Mouse (Mus musculus) heart, adult 8-10 months (tissue): ENCODE measurements around the gene Mfng. TPM values are rescaled to one million over a fixed set of nuclear protein-coding genes. Genes with fewer than 3 reads are reported as not detected.

Experiments
- DNase-seq: peaks from one replicate; pipeline ENCODE4 v3.0.0; 2022; ENCODE audit warnings: low spot score
- total RNA-seq, 4 experiments: library from RNA; stranded (reverse); gene quantifications; 2 replicates each; pipeline ENCODE4 v1.2.4; 2022

The Mfng gene
- total RNA-seq, 4 experiments from 2014 or later: 7.5 to 11.4 (median 9.5) TPM

DNA sequence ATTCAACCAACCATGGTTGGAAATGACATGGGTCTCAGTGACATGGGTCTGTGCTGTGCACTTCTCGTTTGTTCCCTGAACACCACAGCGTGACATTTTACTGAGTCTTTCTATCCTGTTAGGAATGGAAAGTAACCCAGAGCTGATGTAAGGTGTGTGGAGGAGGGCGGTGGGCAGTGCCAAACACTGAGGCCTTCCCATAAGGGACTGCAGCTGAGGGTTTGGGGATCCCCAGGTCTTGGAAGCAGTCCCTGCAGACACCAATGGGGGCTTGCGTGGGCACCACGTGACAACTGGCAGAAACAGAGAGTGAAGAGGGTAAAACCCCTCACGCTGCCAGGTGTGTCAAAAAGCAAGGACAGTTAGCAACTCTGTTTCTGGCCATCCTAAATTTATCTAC, 15.1 kb downstream of the Mfng start:
- no peak for DNase-seq

DNA sequence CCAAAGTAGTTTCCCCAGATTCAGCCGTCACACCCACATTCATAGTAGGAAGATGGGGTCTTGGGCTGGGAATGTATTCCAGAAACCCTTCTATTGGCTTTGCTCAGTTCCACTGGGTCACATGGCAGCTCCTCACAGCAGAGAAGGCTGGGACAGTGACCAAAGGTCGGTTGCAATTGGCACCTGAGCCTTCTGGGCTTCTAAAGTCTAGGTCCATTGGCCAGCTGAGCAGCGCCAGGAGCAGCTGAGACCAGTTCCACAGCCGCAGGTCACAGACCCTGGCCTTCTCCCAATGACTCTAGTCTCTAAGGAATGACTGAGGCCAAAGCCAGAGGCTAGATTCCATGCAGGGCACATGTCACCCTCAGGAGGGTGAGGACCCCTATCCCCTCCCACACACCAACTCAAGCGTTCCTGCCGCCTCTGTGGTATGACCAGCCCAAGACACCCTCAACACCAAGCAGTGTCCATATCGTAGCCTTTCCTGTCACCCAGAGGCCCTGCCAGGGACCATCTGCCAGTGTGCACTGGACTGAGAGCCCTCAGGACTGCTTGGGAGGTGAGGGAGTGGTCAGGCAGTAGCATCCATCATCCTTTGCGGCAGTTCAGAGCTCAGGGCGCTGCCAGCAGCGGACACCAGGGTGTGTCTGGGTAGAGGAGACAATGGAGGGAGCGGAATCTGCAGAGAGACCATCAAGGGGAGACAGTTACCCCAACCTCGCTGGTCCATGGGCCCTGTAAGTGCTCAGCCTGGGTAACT, 17.1 kb downstream of the Mfng start:
- DNase-seq: no peak

DNA sequence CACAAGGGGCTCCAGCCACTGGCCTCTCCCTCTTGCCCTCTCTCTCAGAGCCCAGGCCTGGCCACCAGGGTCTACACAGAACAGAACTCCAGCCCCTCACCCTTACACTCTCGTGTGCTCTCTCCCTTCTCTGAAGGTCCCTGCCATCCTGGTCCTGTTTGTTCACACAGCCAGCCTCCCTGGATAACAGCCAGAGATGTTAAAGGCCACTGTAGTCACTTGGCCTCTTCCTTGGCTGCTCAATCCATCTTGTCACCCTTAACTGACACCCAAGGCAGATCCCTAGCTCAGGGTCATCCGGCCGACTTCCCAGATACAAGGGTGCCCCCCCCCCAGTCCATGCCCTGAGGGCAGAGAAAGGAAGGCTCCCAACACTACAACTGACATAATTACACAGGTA, 18.0 kb downstream of the Mfng start:
- no peak for DNase-seq

DNA sequence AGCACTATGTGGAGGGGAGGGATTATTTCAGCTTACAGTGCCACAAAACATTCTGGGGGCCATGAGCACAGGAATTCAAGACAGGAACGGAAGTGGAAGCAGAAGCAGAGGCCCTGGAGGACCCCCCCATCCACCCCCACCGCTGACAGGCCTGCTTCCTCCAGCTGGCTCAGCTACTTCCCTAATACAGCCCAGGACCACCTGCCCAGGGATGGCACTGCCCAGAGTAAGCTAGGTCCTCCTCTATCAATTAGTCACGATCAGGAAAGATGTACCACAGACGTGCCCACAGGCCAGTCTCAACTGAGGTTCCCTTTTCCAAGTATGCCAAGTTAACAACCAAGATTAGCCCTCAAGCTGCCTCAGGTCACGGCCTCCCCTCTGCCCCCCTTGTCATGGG, 19.1 kb downstream of the Mfng start:
- DNase-seq: no peak

DNA sequence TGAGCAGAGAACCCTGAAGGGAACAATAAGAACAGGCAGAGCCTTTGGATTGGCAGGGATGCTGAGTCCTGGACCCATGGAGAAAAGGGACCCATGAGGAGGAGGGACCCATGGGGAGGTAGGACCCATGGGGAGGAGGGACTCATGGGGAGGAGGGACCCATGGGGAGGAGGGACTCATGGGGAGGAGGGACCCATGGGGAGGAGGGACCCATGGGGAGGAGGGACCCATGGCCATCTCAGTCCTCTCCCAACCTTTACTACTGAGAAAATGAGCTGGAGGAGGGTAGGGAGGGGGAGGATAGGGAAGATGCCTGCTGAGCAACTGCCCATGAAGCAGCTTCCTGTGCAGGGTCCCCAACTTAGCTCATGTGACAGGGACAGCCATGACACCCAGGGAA, 20.3 kb downstream of the Mfng start:
- no peak for DNase-seq

DNA sequence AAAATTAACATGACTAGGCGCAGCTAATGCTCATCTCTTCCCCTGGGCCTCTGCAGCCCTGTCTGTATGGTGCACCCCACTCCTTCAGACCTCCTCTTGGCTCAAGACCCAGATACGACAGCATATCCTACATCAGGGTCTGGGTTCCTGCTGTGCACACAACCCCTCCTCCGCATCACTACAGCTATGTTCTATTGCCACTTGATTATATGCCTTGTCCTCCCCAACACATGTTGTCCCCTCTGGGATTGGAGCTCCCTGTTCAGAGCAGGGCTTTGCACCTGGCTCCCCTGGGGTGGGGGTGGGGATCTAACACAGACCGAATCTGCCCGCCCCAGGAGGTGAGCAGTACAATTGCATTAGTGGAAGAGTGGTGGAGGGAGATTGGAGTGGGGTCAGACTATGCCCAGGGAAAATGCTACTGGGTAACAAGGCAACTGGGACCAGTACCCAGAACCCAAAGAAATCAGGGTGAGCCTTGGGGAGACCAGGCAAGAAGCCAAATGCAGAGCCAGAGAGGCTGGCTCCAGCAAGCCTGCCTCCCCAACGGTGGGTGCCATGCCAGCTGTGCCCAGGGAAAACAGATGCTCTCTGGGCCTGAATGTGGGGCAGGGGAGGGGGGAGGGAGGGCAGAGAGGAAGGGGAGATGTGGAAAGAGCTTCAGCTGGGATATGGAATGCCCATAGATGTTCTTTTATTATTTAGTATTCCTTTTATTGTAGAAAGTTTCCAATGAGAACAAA, 22.5 kb downstream of the Mfng start:
- no peak for DNase-seq

DNA sequence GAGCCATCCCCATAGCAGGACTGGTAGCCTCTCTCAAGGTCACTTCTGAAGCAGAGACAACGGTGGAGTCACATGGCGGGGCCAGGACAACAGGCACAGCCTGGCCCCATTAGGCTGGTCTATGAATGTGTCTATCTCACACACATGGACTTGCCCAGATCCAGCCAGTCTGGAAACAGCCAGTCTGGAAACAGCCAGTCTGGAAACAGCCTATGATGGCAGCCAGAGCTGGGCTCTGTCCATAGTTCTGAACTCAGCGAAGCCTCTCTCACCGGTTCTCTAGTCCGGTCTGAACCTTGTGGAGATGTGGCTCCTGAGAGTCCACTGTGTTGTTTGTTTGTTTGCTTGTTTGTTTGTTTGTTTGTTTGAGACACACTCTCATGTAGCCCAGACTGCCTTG, 23.4 kb downstream of the Mfng start:
- DNase-seq: no peak

DNA sequence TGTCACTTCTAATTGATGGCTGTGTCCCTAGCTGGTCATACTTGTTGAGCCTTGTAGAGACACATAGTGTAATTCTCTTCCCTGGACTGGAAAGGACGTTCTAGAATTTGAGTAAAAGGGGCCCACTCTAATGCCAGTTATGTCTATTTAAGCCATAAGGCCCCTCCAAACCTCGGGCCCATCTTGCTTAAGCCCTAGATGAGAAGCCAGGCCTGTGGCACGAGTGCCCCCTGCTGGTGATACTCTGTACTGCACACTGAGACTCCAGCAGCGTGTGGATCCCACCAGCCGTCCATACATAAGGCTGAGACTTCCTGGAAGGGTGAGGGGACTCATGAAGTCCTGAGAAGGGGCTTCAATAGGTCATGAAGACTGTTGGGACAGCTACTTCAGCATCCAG, 29.1 kb downstream of the Mfng start:
- DNase-seq: peak; percentile 77

DNA sequence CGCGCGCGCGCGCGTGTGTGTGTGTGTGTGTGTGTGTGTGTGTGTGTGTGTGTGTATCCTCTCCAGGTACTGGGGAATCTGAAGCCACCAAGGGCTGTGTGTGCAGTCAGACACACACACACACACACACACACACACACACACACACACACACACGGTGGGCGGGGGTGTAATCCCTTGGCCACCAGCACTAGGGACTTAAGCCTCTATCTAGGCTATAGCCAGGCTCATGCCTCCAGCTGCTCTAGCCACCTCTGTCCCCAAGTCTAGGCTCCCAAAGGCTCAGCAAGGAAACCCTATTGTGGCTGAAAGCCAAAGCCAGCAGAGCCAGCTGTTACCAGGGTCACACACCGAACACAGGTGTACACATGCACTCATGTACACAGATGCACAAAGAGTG, 30.4 kb downstream of the Mfng start:
- no peak for DNase-seq

DNA sequence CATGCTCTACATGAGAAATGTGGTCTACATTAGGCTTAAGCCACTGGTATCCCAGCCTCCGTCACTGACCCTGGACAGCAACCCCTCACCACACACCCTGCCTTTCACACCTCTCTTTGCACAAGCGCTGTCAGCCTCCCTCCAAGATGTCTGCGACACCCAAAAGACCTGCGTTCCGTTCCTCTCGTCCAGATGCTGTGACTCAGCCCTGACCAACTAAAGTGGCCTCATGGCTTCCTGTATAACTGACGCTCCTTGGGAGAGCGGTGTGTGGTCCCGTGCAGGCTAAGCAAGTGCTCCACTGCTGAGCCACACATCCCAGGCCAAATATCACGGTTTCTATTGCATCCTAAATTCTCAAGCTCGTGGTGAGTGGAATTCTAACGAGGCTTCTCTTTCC, 32.6 kb downstream of the Mfng start:
- no peak for DNase-seq

DNA sequence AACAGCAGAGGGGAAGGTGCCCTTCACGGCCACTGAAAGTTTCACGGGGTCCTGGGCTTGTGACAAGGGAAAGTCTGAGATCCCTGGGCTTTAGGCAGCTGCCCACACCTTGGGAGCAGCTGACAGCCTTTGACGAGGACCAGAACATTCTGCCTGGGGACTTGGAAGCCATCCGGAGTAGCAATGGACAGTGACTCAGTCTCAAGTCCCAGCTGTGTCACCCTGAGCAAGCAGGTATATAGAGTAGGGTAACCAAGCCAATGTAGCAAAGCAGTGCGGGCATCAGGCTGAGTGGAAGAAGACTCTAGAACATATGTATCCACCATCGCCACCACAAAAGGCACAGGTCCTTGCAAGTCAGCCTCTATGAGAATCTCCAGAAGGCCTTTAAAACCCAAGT, 36.1 kb downstream of the Mfng start:
- no peak for DNase-seq

DNA sequence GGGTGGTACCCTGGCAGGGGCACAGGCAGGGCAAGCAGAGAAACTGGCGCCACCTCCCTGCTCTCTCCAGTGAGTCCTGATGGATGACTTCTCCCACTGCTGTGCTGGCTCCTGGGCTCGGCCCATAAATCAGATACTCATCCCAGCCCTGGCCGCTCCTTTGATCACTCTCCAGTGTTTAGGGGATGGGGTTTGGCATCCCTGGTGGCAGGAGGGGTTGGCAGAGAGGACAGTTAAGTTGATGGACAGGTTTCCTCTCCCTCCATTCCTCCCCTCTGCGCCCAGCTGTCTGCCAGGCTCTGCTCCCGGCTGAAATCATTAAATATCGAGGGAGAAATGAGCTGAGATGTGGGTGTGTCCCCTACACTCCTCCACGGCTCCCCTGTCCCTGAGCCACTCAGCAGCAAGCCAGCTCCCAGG, 36.6 kb downstream of the Mfng start:
- no peak for DNase-seq

DNA sequence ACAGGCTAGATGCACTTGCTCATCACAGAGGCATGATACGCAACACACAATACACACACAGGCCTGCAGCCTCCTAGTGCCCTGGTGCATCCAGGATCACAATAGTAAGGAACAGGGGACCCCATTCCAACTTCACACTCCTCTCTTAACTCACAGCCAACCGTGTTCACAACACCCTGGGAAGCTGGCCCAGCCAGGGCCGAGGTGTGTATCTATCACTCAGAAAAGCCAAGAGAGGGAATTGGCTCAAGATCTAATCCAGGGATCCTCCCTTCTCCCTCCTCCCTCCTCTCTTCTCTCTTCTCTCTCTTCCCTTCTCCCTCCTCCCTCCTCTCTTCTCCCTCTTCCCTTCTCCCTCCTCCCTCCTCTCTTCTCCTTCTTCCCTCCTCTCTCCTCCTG, 37.1 kb downstream of the Mfng start:
- no peak for DNase-seq

DNA sequence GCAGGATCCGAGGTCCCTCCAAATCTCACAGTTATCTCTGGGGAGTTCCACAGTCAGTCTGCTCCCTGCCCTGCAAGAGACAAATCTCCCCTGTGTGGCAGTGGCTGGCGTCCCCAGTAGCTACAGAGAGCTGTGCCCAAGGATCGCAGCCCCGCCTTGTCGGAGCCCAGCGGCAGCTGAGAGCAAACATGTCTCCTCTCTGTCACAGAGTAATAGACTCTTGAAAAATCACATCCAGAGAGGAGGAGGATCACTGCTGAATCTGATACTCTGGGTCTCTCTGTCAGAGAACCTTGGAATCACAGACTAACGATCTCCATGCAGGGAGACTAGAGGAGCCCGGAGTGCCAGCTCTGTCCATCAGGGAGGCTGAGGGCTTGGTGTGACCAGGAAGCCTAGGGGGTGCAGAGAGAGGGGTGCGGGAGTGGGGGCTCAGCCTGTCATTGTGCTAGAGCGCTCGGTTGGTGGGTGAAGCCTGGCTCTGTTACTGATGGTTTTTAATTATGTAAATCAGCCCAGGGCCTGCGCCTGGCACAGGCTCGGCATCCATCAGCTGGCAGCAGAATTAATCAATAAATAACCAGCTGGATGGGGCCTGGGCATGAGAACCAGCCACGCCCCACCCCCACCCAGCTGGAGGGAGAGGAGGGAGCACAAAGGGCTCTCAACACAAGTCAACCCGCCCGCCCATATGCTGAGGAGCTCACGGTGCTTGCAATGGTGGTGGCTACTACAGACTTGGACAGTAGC, 37.7 kb downstream of the Mfng start:
- no peak for DNase-seq

DNA sequence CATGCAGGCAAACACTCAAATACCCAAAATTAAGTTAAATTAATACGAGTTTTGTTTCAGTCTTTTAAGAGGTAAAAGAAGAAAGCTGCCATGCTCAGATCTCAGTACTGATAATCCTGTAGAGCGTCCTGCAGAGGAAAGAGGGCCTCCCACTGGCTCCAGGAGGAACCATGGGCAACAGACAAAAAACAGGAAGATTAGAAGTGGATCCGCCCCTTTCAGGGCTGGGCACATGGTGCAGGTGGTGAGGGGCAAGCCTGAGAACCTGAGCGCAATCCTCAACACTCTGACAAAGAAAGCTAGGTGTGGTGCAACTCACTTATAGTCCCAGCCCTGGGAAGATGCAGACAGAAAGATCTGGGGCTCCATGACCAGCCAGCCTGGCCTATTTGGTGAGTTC, 41.4 kb downstream of the Mfng start:
- DNase-seq: no peak

DNA sequence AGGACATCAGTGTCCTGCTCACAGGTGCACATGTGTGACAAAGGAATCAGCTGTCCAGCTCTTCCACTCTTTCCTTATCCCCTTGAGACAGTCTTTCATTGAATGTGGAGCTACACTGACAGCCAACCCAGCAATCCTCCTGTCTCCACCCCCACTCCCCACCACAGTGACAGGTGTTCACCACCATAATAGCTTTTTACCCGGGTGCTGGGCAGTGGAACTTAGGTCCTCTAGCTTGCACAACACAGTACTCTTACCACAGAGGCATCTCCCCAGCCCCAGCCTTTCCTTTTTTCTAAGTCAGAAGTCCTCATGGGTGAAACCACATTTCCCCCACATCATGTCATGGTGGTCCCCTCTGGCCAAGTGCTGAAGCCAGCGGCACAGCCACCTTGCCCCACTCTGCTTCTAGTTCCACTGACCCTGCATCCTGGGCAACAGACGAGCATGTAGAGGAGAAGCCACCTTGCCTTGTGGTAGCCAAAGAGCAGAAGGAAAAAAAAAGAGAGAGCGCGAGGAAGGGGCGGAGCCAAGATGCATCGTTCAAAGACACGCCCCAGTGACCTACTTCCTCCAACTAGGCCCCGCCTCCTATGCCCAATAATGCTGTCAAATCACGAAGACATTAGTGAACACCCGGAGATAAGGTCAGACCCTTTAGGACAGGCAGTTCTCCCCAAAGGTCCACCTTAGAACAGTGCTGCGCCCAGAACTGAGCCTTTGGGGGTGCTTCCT, 42.8 kb downstream of the Mfng start:
- no peak for DNase-seq

DNA sequence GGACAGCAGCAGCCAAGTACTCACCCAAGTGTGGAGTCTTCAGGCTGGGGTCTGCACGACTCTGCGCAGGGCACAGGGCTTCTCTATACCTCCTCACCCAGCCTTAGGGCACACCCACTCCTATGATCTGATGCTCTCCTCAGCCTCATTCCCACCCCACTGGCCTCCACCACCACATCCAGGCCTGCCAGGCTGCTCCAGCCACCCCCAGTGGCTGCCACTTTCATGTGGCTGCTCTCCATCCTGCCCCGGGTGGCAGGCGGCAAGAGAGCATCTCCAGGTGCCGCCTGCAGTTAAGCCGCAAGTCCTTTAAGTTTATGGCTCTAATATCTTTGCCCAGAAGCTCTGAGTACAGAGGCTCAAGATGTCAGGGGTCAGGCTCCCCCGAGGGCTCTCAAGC, 46.6 kb downstream of the Mfng start:
- no peak for DNase-seq

DNA sequence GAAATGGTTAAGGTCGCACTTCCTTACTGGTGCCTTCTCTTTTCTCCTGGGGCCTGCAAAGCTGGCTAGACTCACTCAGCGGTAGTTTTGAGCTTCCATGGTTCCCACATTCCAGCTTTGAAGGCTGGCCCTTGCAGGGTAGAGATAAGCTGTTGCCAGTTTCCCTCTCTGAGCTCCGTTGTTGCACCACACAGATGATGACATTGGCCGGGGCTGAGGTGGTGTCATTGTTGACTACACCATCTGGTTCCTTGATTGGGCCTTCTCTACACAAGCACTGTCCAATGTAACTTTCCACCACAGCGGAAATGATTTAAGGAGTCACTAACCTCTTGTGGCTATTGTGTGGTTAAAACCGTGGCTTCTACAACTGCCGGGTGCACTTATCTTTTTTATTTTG, 52.7 kb downstream of the Mfng start:
- DNase-seq: peak; percentile 53

DNA sequence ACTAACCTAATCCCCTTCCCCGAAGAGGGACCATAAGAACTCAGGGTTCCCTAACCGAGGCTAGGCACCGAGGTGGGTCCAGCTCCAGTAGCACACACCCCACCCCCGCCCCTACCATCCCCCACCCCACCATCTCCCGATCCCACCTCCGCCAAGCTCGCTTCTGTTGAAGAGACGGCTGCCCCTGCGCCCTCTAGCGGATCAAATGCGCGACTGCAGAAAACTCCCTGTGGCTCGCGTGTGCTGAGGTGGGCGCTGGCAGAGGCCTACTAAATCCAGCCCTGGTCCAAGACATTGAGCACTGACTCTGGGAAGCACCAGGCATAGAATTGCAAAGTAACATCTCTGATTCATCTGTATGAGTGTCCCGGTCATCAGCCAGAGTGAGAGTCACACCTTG, 53.2 kb downstream of the Mfng start:
- DNase-seq: peak; percentile 41

DNA sequence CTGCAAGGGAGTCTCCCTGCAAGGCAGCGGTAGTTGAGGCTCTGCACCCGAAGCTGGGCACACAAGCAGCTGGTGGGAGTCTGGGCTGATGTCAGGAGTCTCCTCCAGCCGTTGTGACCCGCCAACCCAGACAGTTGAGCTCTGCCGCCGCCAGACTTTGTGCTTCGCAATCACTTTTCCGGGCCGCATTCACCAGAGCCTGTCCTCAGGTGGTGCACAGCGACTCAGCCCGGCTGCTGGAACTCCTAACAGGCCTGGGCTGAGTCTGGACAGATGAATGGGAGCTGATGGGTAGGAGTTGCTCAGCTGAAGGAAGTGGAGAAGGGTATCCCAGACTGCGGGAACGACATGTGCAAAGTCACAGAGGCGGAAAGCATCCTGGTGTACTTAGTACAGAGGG, 53.9 kb downstream of the Mfng start:
- DNase-seq: no peak

DNA sequence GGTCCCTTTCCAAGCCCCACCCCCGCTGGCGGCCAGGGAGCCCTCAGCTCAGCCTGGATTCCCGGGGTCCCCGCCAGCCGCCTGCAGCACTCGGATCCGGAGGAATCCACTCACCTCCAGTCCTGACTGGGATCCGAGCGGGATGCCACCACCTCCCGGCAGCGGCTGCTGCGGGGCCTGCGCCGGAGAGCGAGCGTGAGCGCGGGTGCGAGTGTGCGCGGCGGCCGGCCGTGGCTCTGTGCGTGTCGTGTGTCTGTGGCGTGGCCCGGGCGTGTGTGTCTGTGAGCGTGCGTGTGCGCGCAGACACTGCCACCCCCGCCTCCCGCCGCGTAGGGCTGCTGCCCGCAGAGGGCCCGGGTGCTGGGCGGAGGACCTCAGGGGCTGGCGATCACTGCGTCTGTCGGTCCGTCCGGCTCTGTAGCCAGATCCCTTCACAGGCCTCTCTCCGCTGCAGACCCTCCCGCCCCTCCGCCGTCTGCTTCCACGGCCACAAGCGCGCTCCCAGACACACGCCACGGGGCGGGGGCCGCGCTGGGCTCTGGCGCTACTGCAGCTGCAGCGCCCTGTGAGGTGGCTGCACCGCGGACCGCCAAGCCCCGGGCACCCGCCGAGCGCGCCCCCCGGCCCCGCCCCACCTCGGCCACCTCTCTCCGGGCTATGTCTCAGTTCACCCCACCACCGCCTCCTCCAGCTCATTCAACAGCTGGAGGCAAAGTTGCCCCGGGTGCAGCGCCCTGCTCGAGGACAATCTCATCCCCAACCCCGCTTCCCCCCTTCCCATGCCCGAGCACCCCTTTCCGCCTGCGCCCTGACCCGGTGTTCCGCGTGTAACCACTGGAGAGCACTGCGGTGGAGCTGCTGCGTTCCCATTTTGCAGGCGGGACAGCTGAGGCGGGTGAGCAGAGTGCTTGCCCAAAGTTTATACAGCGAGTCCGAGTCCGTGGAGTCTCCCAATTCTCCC, 54.7 kb downstream of the Mfng start, which contains the start of gene Elfn2:
Gene Elfn2 (minus strand): TSS at position 482 of the 961 bp plus-strand sequence.
- no peak for DNase-seq
